Comparison of ENCODE assay signal across 18 mouse cellular contexts in genomic region chr13:78180261-78180660, GRCm38 (mm10). TPM values are rescaled to one million over a fixed set of nuclear protein-coding genes. Genes with fewer than 3 reads are reported as not detected.
DNase-seq lines count a peak whose midpoint lies in the region; ATAC-seq lines count a peak whose summit lies in the region.
"Had no signal": no experiment of that assay in that cellular context is flagged by ENCODE, and none has a peak within 500 bp of the region (broad histone marks: within the 10 kb centered on the region; RNA-seq: fewer than 3 reads in every experiment).

No protein-coding gene starts in this region.

- intact Hi-C loops in left cerebral cortex, postnatal 10 days (cut with DNase I) = loop anchor here (10.0 kb wide), 3 partner anchors 1045 to 1335 kb away; partner anchors contain the start of genes 2210408I21Rik and Slf1

- H3K4me1 ChIP-seq in hindbrain, embryonic 10.5 days (replicated peaks) = peaks cover 80% of the 10 kb centered on the region
- H3K4me1 ChIP-seq in hindbrain, embryonic 16.5 days (ENCODE audit: control insufficient read depth, insufficient read depth, low read depth, low read length) = peaks cover 14% of the 10 kb centered on the region
- peaks cover 43% of the 10 kb centered on the region for H3K4me1 ChIP-seq in forebrain, embryonic 13.5 days
- H3K4me1 ChIP-seq in hindbrain, embryonic 14.5 days (replicated peaks; ENCODE audit: control insufficient read depth, insufficient read depth, low read length) = peaks cover 27% of the 10 kb centered on the region
- peaks cover 35% of the 10 kb centered on the region for H3K4me1 ChIP-seq in midbrain, embryonic 15.5 days
- peaks cover 15% of the 10 kb centered on the region for H3K4me1 ChIP-seq in heart, embryonic 10.5 days

- no peaks in the 10 kb centered on the region for H3K36me3 ChIP-seq in hindbrain, embryonic 10.5 days
- H3K36me3 ChIP-seq in hindbrain, embryonic 16.5 days (ENCODE audit: control insufficient read depth, insufficient read depth, low read length) = no peaks in the 10 kb centered on the region
- no peaks in the 10 kb centered on the region for H3K36me3 ChIP-seq in forebrain, embryonic 13.5 days (ENCODE audit: poor library complexity, severe bottlenecking)
- no peaks in the 10 kb centered on the region for H3K36me3 ChIP-seq in hindbrain, embryonic 14.5 days (replicated peaks; ENCODE audit: control insufficient read depth, insufficient read depth)
- H3K36me3 ChIP-seq in midbrain, embryonic 15.5 days (replicated peaks) = no peaks in the 10 kb centered on the region
- no peaks in the 10 kb centered on the region for H3K36me3 ChIP-seq in heart, embryonic 10.5 days
- H3K36me3 ChIP-seq: heart, embryonic 15.5 days had no signal

- H3K9ac ChIP-seq in hindbrain, embryonic 16.5 days (ENCODE audit: low read depth, low read length) = no peak overlapping the region
- peak overlapping the region; percentile 77 for H3K9ac ChIP-seq in forebrain, embryonic 13.5 days
- H3K9ac ChIP-seq in hindbrain, embryonic 14.5 days = peak overlapping the region; percentile 53; the same call in 1 of the 2 replicates
- H3K9ac ChIP-seq in midbrain, embryonic 15.5 days = no peak overlapping the region
- H3K9ac ChIP-seq: heart, embryonic 15.5 days; liver, postnatal 0 days had no signal

- H3K27ac ChIP-seq in hindbrain, embryonic 10.5 days = peak overlapping the region; percentile 95
- H3K27ac ChIP-seq in hindbrain, embryonic 16.5 days (ENCODE audit: low read depth, low read length) = no peak overlapping the region
- H3K27ac ChIP-seq in forebrain, embryonic 13.5 days = peak overlapping the region; percentile 97
- peak overlapping the region; percentile 81 for H3K27ac ChIP-seq in hindbrain, embryonic 14.5 days
- H3K27ac ChIP-seq in midbrain, embryonic 15.5 days = peak overlapping the region; percentile 82
- H3K27ac ChIP-seq in heart, embryonic 10.5 days = no peak overlapping the region
- H3K27ac ChIP-seq: heart, embryonic 15.5 days; stomach, postnatal 0 days had no signal

- H3K4me2 ChIP-seq in hindbrain, embryonic 16.5 days (ENCODE audit: low read length) = no peak overlapping the region
- H3K4me2 ChIP-seq in forebrain, embryonic 13.5 days = peak overlapping the region; percentile 64
- H3K4me2 ChIP-seq in hindbrain, embryonic 14.5 days (replicated peaks) = peak overlapping the region; percentile 69
- H3K4me2 ChIP-seq in midbrain, embryonic 15.5 days = peak overlapping the region; percentile 52; the same call in 1 of the 2 replicates

- ATAC-seq in hindbrain, embryonic 16.5 days = no peak
- ATAC-seq in forebrain, embryonic 13.5 days = no peak
- ATAC-seq in hindbrain, embryonic 14.5 days (ENCODE audit: low FRiP score) = no peak
- no peak for ATAC-seq in midbrain, embryonic 15.5 days (replicated peaks)
- ATAC-seq: liver, postnatal 0 days had no signal

- no peaks in the 10 kb centered on the region for H3K9me3 ChIP-seq in hindbrain, embryonic 10.5 days
- no peaks in the 10 kb centered on the region for H3K9me3 ChIP-seq in hindbrain, embryonic 16.5 days (ENCODE audit: control insufficient read depth, low read length)
- no peaks in the 10 kb centered on the region for H3K9me3 ChIP-seq in forebrain, embryonic 13.5 days (replicated peaks)
- H3K9me3 ChIP-seq in hindbrain, embryonic 14.5 days (ENCODE audit: control insufficient read depth, low read length) = no peaks in the 10 kb centered on the region
- H3K9me3 ChIP-seq in midbrain, embryonic 15.5 days = no peaks in the 10 kb centered on the region
- no peaks in the 10 kb centered on the region for H3K9me3 ChIP-seq in heart, embryonic 10.5 days
- H3K9me3 ChIP-seq: heart, embryonic 15.5 days had no signal

- peaks cover 86% of the 10 kb centered on the region for H3K27me3 ChIP-seq in hindbrain, embryonic 10.5 days (ENCODE audit: insufficient read depth, poor library complexity, severe bottlenecking)
- H3K27me3 ChIP-seq in hindbrain, embryonic 16.5 days (replicated peaks; ENCODE audit: control insufficient read depth, insufficient read depth, low read length) = 0 out of 2 replicates have a peak, but pooled peaks cover 8% of the 10 kb centered on the region
- H3K27me3 ChIP-seq in forebrain, embryonic 13.5 days = peaks cover 67% of the 10 kb centered on the region
- H3K27me3 ChIP-seq in hindbrain, embryonic 14.5 days (ENCODE audit: control insufficient read depth, insufficient read depth, low read length) = peaks cover 44% of the 10 kb centered on the region
- peaks cover 39% of the 10 kb centered on the region for H3K27me3 ChIP-seq in midbrain, embryonic 15.5 days (replicated peaks)
- H3K27me3 ChIP-seq in heart, embryonic 10.5 days (ENCODE audit: insufficient read depth, poor library complexity, severe bottlenecking) = peaks cover 99% of the 10 kb centered on the region

- DNase-seq in hindbrain, embryonic 10.5 days (ENCODE audit: low spot score) = no peak
- DNase-seq in hindbrain, embryonic 14.5 days (ENCODE audit: low spot score) = no peak
- DNase-seq in left cerebral cortex, postnatal 10 days (ENCODE audit: extremely low spot score in 1 of 2, low spot score in 2 of 2) = no peak
- DNase-seq in embryo, embryonic 11 days = no peak
- no peak for DNase-seq in heart, embryonic 10.5 days (ENCODE audit: low spot score)
- DNase-seq: kidney, adult 11 months; kidney, postnatal 10 days; liver, postnatal 0 days; lung, postnatal 14 days had no signal

- 25% methylated on average over 3 of the region's 3 CpGs for WGBS in hindbrain, embryonic 10.5 days
- WGBS in hindbrain, embryonic 16.5 days = 52% methylated on average over 3 of the region's 3 CpGs
- 23% methylated on average over 3 of the region's 3 CpGs for WGBS in forebrain, embryonic 13.5 days
- WGBS in hindbrain, embryonic 14.5 days = 38% methylated on average over 3 of the region's 3 CpGs
- 36% methylated on average over 3 of the region's 3 CpGs for WGBS in midbrain, embryonic 15.5 days
- 20% methylated on average over 3 of the region's 3 CpGs for WGBS in heart, embryonic 10.5 days

- peak overlapping the region; percentile 62 for H3K4me3 ChIP-seq in hindbrain, embryonic 10.5 days
- H3K4me3 ChIP-seq in hindbrain, embryonic 16.5 days (ENCODE audit: low read length) = no peak overlapping the region
- H3K4me3 ChIP-seq in forebrain, embryonic 13.5 days = peak overlapping the region; percentile 47; the same call in 1 of the 2 replicates
- H3K4me3 ChIP-seq in hindbrain, embryonic 14.5 days (replicated peaks; ENCODE audit: low read length) = peak overlapping the region; percentile 30; the same call in 1 of the 2 replicates
- H3K4me3 ChIP-seq in midbrain, embryonic 15.5 days = no peak overlapping the region
- H3K4me3 ChIP-seq in heart, embryonic 10.5 days = no peak overlapping the region
- H3K4me3 ChIP-seq: erythroblast, embryonic 14.5 days had no signal

RNA-seq across cellular contexts. Expression of gene Nr2f1, which starts 19.3 kb away (rescaled TPM):
- 69.0 and 74.0 TPM in 2 replicates for polyA plus RNA-seq in hindbrain, embryonic 10.5 days (2016; fragmentation: Nextera tagmentation; extraction: Ambion mirVana)
- polyA plus RNA-seq in hindbrain, embryonic 16.5 days (2015; fragmentation: Nextera tagmentation; extraction: Ambion mirVana) = 42.9 and 44.3 TPM in 2 replicates
- 94.7 and 112 TPM in 2 replicates for polyA plus RNA-seq in forebrain, embryonic 13.5 days (2015; fragmentation: Nextera tagmentation; extraction: Ambion mirVana)
- polyA plus RNA-seq in hindbrain, embryonic 14.5 days (2014; fragmentation: Nextera tagmentation; extraction: Ambion mirVana) = 64.3 and 70.7 TPM in 2 replicates
- polyA plus RNA-seq in midbrain, embryonic 15.5 days (2015; fragmentation: Nextera tagmentation; extraction: Ambion mirVana) = 58.4 and 61.2 TPM in 2 replicates
- 100 to 1,000 TPM; 146 to 153 TPM for total RNA-seq in left cerebral cortex, postnatal 10 days (2021)
- polyA plus RNA-seq in heart, embryonic 10.5 days (2016; fragmentation: Nextera tagmentation; extraction: Ambion mirVana) = 6.0 and 13.8 TPM in 2 replicates
- total RNA-seq: granulocyte monocyte progenitor cell, adult 5-6 weeks; hematopoietic stem cell, adult 5-6 weeks; megakaryocyte-erythroid progenitor cell, adult 5-6 weeks had no signal
- polyA plus RNA-seq: erythroblast, embryonic 14.5 days had no signal

Comparison
In these comparisons a context has a peak if more than half of its experiments do, and no peak if none do; other contexts are left out.
1. H3K27ac ChIP-seq: peak in hindbrain, embryonic 10.5 days (single experiment), forebrain, embryonic 13.5 days (single experiment), hindbrain, embryonic 14.5 days (single experiment) and midbrain, embryonic 15.5 days (single experiment); none in hindbrain, embryonic 16.5 days (single experiment) and heart, embryonic 10.5 days (single experiment).
2. H3K4me3 ChIP-seq: peak in hindbrain, embryonic 10.5 days (single experiment), forebrain, embryonic 13.5 days (single experiment) and hindbrain, embryonic 14.5 days (single experiment); none in hindbrain, embryonic 16.5 days (single experiment), midbrain, embryonic 15.5 days (single experiment) and heart, embryonic 10.5 days (single experiment).
3. H3K9ac ChIP-seq: peak in forebrain, embryonic 13.5 days (single experiment) and hindbrain, embryonic 14.5 days (single experiment); none in hindbrain, embryonic 16.5 days (single experiment) and midbrain, embryonic 15.5 days (single experiment).